Mouse (Mus musculus): Measurements from ENCODE around the gene Rgs21. TPM values are rescaled to one million over a fixed set of nuclear protein-coding genes. Genes with fewer than 3 reads are reported as not detected.

Gene Rgs21
- polyA plus RNA-seq, 1 experiment from 2014 or later, result not detected

DNA sequence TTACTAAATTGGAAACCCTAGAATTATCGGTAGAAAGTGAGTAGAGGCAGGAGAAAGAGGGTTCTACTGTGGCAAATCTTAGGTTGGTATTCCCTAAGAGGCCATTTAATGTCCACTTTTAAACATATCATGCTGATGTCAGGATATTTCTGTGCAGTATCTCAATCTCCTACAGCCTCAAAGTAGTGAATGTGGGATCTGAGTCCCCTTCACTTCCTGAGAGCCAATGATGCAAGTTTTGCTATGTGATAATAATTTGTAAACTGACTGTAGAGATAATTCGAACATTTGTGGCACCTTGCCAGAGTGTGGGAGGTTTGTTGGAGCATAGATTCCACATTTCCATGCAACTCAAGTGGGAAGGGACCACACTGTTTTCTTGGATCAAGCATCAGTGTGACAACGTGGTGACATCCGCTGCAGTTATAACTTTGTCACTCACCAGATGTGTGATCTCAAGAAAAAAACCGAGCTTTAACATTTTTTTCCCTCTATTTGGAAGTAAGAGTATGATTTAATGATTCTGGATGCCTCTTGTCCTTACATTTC is 49.5 kb downstream of the Rgs21 start:
- no peak for ATAC-seq
- Histone ChIP-seq H3K9ac (ENCODE audit: low read depth, low read length) (no peak overlapping the region), H3K27me3 (ENCODE audit: control insufficient read depth, insufficient read depth, low read depth, low read length) (no peaks in the 10 kb centered on the region), H3K4me2 (ENCODE audit: low read length) (no peak overlapping the region), H3K36me3 (ENCODE audit: control insufficient read depth, insufficient read depth, low read length) (no peaks in the 10 kb centered on the region), H3K4me3 (ENCODE audit: low read depth, low read length) (no peak overlapping the region), H3K4me1 (ENCODE audit: control insufficient read depth, insufficient read depth, low read length) (no peaks in the 10 kb centered on the region), H3K9me3 (replicated peaks; ENCODE audit: control insufficient read depth, low read length, poor library complexity, severe bottlenecking) (no peaks in the 10 kb centered on the region), H3K27ac (ENCODE audit: low read length) (no peak overlapping the region)
- 85% methylated on average over 5 of the region's 5 CpGs for WGBS

DNA sequence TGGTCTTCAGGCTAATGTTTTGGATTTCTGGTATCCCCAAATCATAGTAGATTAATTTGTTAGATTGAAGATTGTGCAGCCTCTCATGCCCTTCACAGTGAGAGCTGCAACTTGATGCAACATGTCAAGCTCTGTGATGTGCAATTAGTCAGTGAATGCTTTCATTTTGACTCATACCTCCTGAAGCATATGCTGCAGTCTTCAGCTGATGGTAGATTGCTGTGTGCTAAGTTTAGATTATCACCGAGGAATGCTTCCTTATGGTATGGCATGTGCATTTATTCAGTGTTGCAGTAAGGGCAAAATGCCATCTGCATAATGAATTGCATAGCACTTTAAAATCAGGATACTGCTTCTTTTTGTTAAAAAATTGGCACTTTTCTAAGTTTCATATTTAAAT is 65.2 kb downstream of the Rgs21 start:
- Histone ChIP-seq H3K4me1 (ENCODE audit: control insufficient read depth, insufficient read depth, low read length) (no peaks in the 10 kb centered on the region), H3K4me3 (ENCODE audit: low read depth, low read length) (no peak overlapping the region), H3K9me3 (replicated peaks; ENCODE audit: control insufficient read depth, low read length, poor library complexity, severe bottlenecking) (no peaks in the 10 kb centered on the region), H3K9ac (ENCODE audit: low read depth, low read length) (no peak overlapping the region), H3K27me3 (ENCODE audit: control insufficient read depth, insufficient read depth, low read depth, low read length) (no peaks in the 10 kb centered on the region), H3K4me2 (ENCODE audit: low read length) (no peak overlapping the region), H3K36me3 (ENCODE audit: control insufficient read depth, insufficient read depth, low read length) (no peaks in the 10 kb centered on the region), H3K27ac (ENCODE audit: low read length) (no peak overlapping the region)
- WGBS, result 84% methylated on average over 1 of the region's 1 CpGs
- ATAC-seq, result no peak

GRCm38 (mm10) chr1:144500423-144500822 is 67.0 kb downstream of the Rgs21 start:
- H3K9me3 ChIP-seq (replicated peaks; ENCODE audit: control insufficient read depth, low read length, poor library complexity, severe bottlenecking), result no peaks in the 10 kb centered on the region
- no peak for ATAC-seq
- H3K4me1 ChIP-seq (ENCODE audit: control insufficient read depth, insufficient read depth, low read length), result no peaks in the 10 kb centered on the region
- no peak overlapping the region for H3K4me3 ChIP-seq (ENCODE audit: low read depth, low read length)
- WGBS, result 83% methylated on average over 4 of the region's 4 CpGs
- H3K36me3 ChIP-seq (ENCODE audit: control insufficient read depth, insufficient read depth, low read length), result no peaks in the 10 kb centered on the region
- no peak overlapping the region for H3K9ac ChIP-seq (ENCODE audit: low read depth, low read length)
- H3K4me2 ChIP-seq (ENCODE audit: low read length), result no peak overlapping the region
- H3K27ac ChIP-seq (ENCODE audit: low read length), result no peak overlapping the region
- H3K27me3 ChIP-seq (ENCODE audit: control insufficient read depth, insufficient read depth, low read depth, low read length), result no peaks in the 10 kb centered on the region

- no peak for ATAC-seq
- Histone ChIP-seq H3K4me1 (ENCODE audit: control insufficient read depth, insufficient read depth, low read length) (no peaks in the 10 kb centered on the region), H3K9ac (ENCODE audit: low read depth, low read length) (no peak overlapping the region), H3K4me2 (ENCODE audit: low read length) (no peak overlapping the region), H3K27ac (ENCODE audit: low read length) (no peak overlapping the region), H3K27me3 (ENCODE audit: control insufficient read depth, insufficient read depth, low read depth, low read length) (no peaks in the 10 kb centered on the region), H3K4me3 (ENCODE audit: low read depth, low read length) (no peak overlapping the region), H3K9me3 (replicated peaks; ENCODE audit: control insufficient read depth, low read length, poor library complexity, severe bottlenecking) (no peaks in the 10 kb centered on the region), H3K36me3 (ENCODE audit: control insufficient read depth, insufficient read depth, low read length) (no peaks in the 10 kb centered on the region)
- whole genome bisulfite sequencing, result 84% methylated on average over 1 of the region's 1 CpGs
Measured at GRCm38 (mm10) chr1:144499719-144500118, 67.7 kb downstream of the Rgs21 start.

- Histone ChIP-seq H3K9ac (ENCODE audit: low read depth, low read length) (no peak overlapping the region), H3K36me3 (ENCODE audit: control insufficient read depth, insufficient read depth, low read length) (no peaks in the 10 kb centered on the region), H3K9me3 (replicated peaks; ENCODE audit: control insufficient read depth, low read length, poor library complexity, severe bottlenecking) (no peaks in the 10 kb centered on the region), H3K4me3 (ENCODE audit: low read depth, low read length) (no peak overlapping the region), H3K27ac (ENCODE audit: low read length) (no peak overlapping the region), H3K27me3 (ENCODE audit: control insufficient read depth, insufficient read depth, low read depth, low read length) (no peaks in the 10 kb centered on the region), H3K4me2 (ENCODE audit: low read length) (no peak overlapping the region), H3K4me1 (ENCODE audit: control insufficient read depth, insufficient read depth, low read length) (no peaks in the 10 kb centered on the region)
- ATAC-seq, result no peak
Measured at GRCm38 (mm10) chr1:144498725-144499124, 68.7 kb downstream of the Rgs21 start.

DNA sequence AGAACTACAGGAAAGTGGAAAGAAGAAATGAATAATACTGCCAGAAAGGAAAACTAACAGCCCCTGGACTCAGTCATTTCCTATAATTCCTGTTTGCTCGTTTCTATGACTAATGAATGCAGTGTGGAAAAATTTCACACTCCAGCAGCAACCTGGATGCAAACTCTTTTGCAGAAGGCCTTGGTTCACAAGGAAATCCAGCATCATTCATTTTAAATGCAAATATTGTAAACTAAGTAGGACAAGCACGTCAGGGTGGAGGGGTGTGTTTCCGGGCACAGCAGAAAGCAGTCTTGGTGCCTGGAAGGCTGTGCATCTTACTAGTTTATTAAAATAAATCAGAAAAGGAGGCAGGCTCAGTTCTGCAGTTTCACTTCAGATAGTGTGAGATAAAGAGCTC is 69.4 kb downstream of the Rgs21 start:
- no peaks in the 10 kb centered on the region for H3K36me3 ChIP-seq (ENCODE audit: control insufficient read depth, insufficient read depth, low read length)
- H3K9me3 ChIP-seq (replicated peaks; ENCODE audit: control insufficient read depth, low read length, poor library complexity, severe bottlenecking), result no peaks in the 10 kb centered on the region
- H3K27me3 ChIP-seq (ENCODE audit: control insufficient read depth, insufficient read depth, low read depth, low read length), result no peaks in the 10 kb centered on the region
- WGBS, result 37% methylated on average over 3 of the region's 3 CpGs
- no peak overlapping the region for H3K4me3 ChIP-seq (ENCODE audit: low read depth, low read length)
- H3K4me2 ChIP-seq (ENCODE audit: low read length), result no peak overlapping the region
- H3K27ac ChIP-seq (ENCODE audit: low read length), result no peak overlapping the region
- H3K9ac ChIP-seq (ENCODE audit: low read depth, low read length), result no peak overlapping the region
- ATAC-seq, result no peak
- no peaks in the 10 kb centered on the region for H3K4me1 ChIP-seq (ENCODE audit: control insufficient read depth, insufficient read depth, low read length)

DNA sequence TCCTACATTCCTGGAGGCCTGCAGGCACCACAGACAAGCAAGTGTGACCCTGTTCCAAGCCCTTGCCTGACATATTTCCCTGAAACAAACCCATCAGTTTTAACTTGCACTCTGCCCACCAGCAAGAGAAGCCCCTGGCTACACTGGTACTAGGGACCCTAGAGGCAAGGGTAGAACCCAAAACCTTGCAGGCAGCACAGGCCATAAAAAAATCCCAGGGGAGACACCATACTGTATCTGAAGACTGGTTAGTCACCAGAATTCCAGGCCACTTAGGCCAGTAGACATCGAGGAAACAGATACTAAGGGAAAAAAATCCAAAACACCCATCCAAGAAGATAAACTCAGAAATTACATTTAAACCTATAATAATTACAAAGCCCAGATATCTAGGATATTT is 74.1 kb downstream of the Rgs21 start:
- no peak overlapping the region for H3K27ac ChIP-seq (ENCODE audit: low read length)
- no peak overlapping the region for H3K4me3 ChIP-seq (ENCODE audit: low read depth, low read length)
- H3K36me3 ChIP-seq (ENCODE audit: control insufficient read depth, insufficient read depth, low read length), result no peaks in the 10 kb centered on the region
- H3K9me3 ChIP-seq (replicated peaks; ENCODE audit: control insufficient read depth, low read length, poor library complexity, severe bottlenecking), result no peaks in the 10 kb centered on the region
- ATAC-seq, result no peak
- 100% methylated on average over 1 of the region's 1 CpGs for WGBS
- H3K9ac ChIP-seq (ENCODE audit: low read depth, low read length), result no peak overlapping the region
- H3K27me3 ChIP-seq (ENCODE audit: control insufficient read depth, insufficient read depth, low read depth, low read length), result no peaks in the 10 kb centered on the region
- H3K4me1 ChIP-seq (ENCODE audit: control insufficient read depth, insufficient read depth, low read length), result no peaks in the 10 kb centered on the region
- no peak overlapping the region for H3K4me2 ChIP-seq (ENCODE audit: low read length)

GRCm38 (mm10) chr1:144488223-144488835 is 79.1 kb downstream of the Rgs21 start:
- 67% methylated on average over 5 of the region's 5 CpGs for WGBS

More at GRCm38 (mm10) chr1:144488223-144488835, 79.1 kb downstream of the Rgs21 start:
- ATAC-seq, result no peak
- H3K27ac ChIP-seq (ENCODE audit: low read length), result no peak overlapping the region
- no peaks in the 10 kb centered on the region for H3K9me3 ChIP-seq (replicated peaks; ENCODE audit: control insufficient read depth, low read length, poor library complexity, severe bottlenecking)
- no peaks in the 10 kb centered on the region for H3K36me3 ChIP-seq (ENCODE audit: control insufficient read depth, insufficient read depth, low read length)
- no peak overlapping the region for H3K4me3 ChIP-seq (ENCODE audit: low read depth, low read length)
- H3K4me2 ChIP-seq (ENCODE audit: low read length), result no peak overlapping the region
- no peaks in the 10 kb centered on the region for H3K27me3 ChIP-seq (ENCODE audit: control insufficient read depth, insufficient read depth, low read depth, low read length)
- H3K9ac ChIP-seq (ENCODE audit: low read depth, low read length), result no peak overlapping the region
- no peaks in the 10 kb centered on the region for H3K4me1 ChIP-seq (ENCODE audit: control insufficient read depth, insufficient read depth, low read length)
